Mouse (Mus musculus) stomach, postnatal 0 days (tissue): ENCODE measurements around the gene Ifrd2. TPM values are rescaled to one million over a fixed set of nuclear protein-coding genes. Genes with fewer than 3 reads are reported as not detected.

Source experiments
- ATAC-seq: fragments of 200-750 bp; cut with Nextera tagmentation; 2 replicates; pipeline ENCODE4 v1.8.0; 2017; ENCODE audit not compliant: low FRiP score, low TSS enrichment
- DNase-seq: peaks from one replicate; pipeline ENCODE4 v3.0.0-alpha.2; 2016; ENCODE audit warnings: low spot score
- H3K27ac ChIP-seq: fragments of 300-500 bp; sonication (generic); replicated peaks from 2 replicates; pipeline ENCODE4 v1.5.1; 2014; ENCODE audit warnings: mild to moderate bottlenecking, control low read depth
- H3K27me3 ChIP-seq: fragments of 300-500 bp; sonication (generic); 2 replicates; pipeline ENCODE4 v1.6.1; 2014; ENCODE audit warnings: low read length; ENCODE audit not compliant: control insufficient read depth, insufficient read depth
- H3K36me3 ChIP-seq: fragments of 300-500 bp; sonication (generic); 2 replicates; pipeline ENCODE4 v1.6.1; 2014; ENCODE audit warnings: low read length, mixed read lengths; ENCODE audit not compliant: control insufficient read depth, insufficient read depth
- H3K4me1 ChIP-seq: fragments of 300-500 bp; sonication (generic); replicated peaks from 2 replicates; pipeline ENCODE4 v1.6.1; 2014; ENCODE audit warnings: antibody characterized with exemption; ENCODE audit not compliant: control insufficient read depth, insufficient read depth
- H3K4me2 ChIP-seq: fragments of 300-500 bp; sonication (generic); replicated peaks from 2 replicates; pipeline ENCODE4 v1.6.1; 2014; ENCODE audit warnings: low read depth, mild to moderate bottlenecking, control low read depth, moderate library complexity
- H3K4me3 ChIP-seq: fragments of 300-500 bp; sonication (generic); 2 replicates; pipeline ENCODE4 v1.5.1; 2014; ENCODE audit warnings: low read depth, low read length, control low read depth
- H3K9ac ChIP-seq: fragments of 300-500 bp; sonication (generic); 2 replicates; pipeline ENCODE4 v1.6.1; 2014; ENCODE audit warnings: mild to moderate bottlenecking, low read length, control low read depth, mixed read lengths
- H3K9me3 ChIP-seq: fragments of 300-500 bp; sonication (generic); 2 replicates; pipeline ENCODE4 v1.6.1; 2016; ENCODE audit warnings: low read length; ENCODE audit not compliant: control insufficient read depth
- CTCF ChIP-seq: IDR thresholded peaks from 2 replicates; pipeline ENCODE4 v1.5.1; 2016; ENCODE audit warnings: antibody characterized with exemption, low read depth, mild to moderate bottlenecking, moderate library complexity
- EP300 ChIP-seq: optimal IDR thresholded peaks from 2 replicates; pipeline ENCODE3; 2016; ENCODE audit warnings: antibody characterized with exemption
- WGBS: fragments of 180-500 bp; shearing (Covaris S2); extraction: QIAGEN DNeasy Blood & Tissue Kit; methylation state at CpG from one replicate; pipeline ENCODE4 v1.1.7; 2014; 5-methylcytosine and 5-hydroxymethylcytosine counted together
- polyA plus RNA-seq: library from polyadenylated mRNA; unstranded; fragments of >200 nt; fragmentation: Nextera tagmentation; extraction: Ambion mirVana; gene quantifications from 2 replicates; pipeline ENCODE4 v1.2.1, GENCODE M21; 2015

Ifrd2 gene
- polyA plus RNA-seq, 1 experiment from 2014 or later = 35.5 TPM

DNA sequence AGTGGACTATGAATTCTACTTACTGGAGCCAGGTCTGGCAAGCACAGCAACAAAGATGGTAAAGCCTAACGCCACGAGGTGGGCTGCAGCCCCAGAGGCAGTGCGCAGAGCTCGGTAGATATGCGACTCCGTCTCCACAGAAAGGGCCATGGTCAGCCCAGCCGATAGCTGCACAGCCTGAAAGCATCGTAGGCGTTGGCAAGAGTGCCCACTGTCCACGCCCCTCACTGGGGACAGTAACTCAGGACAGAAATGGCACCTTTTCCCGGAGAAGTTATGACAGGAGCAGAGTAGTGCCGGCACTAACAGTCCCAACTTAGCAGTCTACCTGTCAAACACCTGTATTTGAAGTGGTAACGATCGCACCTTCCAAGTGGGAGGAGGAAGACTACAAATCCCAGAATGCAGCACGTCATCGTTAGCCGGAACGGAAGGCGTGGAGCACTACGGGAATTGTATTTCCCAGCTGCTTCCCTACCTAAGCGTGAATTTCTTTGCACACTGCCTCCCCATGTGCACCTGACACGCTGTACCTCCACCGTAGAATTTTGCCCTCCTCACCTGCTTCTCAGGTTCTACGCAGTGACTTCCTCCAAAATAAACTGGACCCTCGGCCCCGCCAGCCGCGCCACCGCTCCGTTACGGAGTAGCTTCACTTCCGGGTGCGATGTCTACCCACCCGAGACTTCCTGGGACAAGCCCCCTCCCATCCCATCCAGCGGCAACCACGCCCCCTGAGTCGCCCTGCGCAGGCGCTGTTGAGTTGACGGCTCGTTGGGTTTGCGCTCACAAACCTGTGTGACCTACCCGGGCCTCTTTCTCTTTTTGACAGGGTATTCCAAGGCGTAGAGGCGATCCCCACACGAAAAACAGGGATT lies 45.7 kb upstream of the Ifrd2 start, which contains the start of the genes Cyb561d2 and Nprl2:
Cyb561d2 (minus strand) TSS at position 720 of the 878 bp plus-strand sequence.
Nprl2 (plus strand) TSS at position 753 of the 878 bp plus-strand sequence.
- no peak for TF ChIP-seq EP300
- peak; percentile 21; the same call in 1 of the 2 replicates for TF ChIP-seq CTCF
- DNase-seq (peak; percentile 94), ATAC-seq (peak; percentile 85)
- no peaks in the 10 kb centered on the region for H3K27me3 ChIP-seq
- WGBS = under 1% methylated on average over 46 of the region's 46 CpGs
- no peaks in the 10 kb centered on the region for H3K9me3 ChIP-seq
- peak within 1 kb of the TSS; percentile 78 for H3K4me2 ChIP-seq
- peaks cover 2% of the 10 kb centered on the region; the same call in 1 of the 2 replicates for H3K4me1 ChIP-seq
- H3K4me3 ChIP-seq = peak within 1 kb of the TSS; percentile 63
- peak within 1 kb of the TSS; percentile 40; the same call in 1 of the 2 replicates for H3K27ac ChIP-seq
- H3K9ac ChIP-seq = peak within 1 kb of the TSS; percentile 55
- peaks cover 13% of the 10 kb centered on the region for H3K36me3 ChIP-seq

DNA sequence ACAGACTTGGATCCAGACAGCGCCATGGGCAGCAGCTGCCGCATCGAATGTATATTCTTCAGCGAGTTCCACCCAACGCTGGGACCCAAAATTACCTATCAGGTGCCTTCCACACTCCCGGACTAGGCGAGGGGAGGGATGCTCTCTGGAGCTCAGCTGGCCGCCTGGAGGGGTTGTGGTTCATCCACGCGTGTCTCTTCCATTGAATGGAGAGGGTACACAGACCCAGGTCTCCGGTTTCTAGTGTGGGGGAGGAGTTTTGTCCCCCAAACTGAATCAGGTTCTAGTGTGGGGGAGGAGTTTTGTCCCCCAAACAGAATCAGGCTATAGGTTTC lies 45.1 kb upstream of the Ifrd2 start:
- no peak for DNase-seq
- Histone ChIP-seq H3K36me3 (peaks cover 13% of the 10 kb centered on the region), H3K27me3 (no peaks in the 10 kb centered on the region), H3K9me3 (no peaks in the 10 kb centered on the region), H3K9ac (peak overlapping the region; percentile 55), H3K4me1 (0 out of 2 replicates have a peak, but pooled peaks cover 2% of the 10 kb centered on the region), H3K4me3 (peak overlapping the region; percentile 63), H3K27ac (0 out of 2 replicates have a peak overlapping the region, but pooled peaks have one; percentile 5), H3K4me2 (peak overlapping the region; percentile 78)
- peak; percentile 6; the same call in 1 of the 2 replicates for ATAC-seq
- WGBS = 1% methylated on average over 11 of the region's 11 CpGs
- TF ChIP-seq CTCF = no peak
- TF ChIP-seq EP300 = no peak

DNA sequence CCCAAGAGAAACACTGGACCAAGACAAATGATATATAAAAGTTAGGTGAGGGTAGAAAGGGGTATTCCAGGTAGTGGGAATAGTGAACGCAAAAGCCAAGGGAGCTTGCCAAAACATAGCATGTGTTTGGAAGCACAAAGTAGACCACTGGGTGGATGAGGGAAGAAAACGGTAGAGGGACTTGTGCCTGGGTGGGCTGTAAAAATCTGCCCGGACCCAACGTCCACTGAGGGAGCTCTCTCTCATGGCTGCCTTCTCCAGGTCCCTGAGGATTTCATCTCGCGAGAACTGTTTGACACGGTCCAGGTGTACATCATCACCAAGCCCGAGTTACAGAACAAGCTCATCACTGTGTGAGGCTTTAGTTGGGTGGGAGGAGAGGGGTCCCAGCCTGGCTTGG lies 44.7 kb upstream of the Ifrd2 start:
- 0 out of 2 replicates have a peak, but pooled peaks cover 2% of the 10 kb centered on the region for H3K4me1 ChIP-seq
- H3K4me3 ChIP-seq = peak overlapping the region; percentile 63
- H3K36me3 ChIP-seq = peaks cover 13% of the 10 kb centered on the region
- H3K27ac ChIP-seq = no peak overlapping the region
- DNase-seq (no peak), ATAC-seq (no peak)
- H3K9ac ChIP-seq = peak overlapping the region; percentile 55; the same call in 1 of the 2 replicates
- TF ChIP-seq CTCF (no peak), EP300 (no peak)
- WGBS = 35% methylated on average over 8 of the region's 8 CpGs
- no peaks in the 10 kb centered on the region for H3K9me3 ChIP-seq
- peak overlapping the region; percentile 78 for H3K4me2 ChIP-seq
- H3K27me3 ChIP-seq = no peaks in the 10 kb centered on the region

DNA sequence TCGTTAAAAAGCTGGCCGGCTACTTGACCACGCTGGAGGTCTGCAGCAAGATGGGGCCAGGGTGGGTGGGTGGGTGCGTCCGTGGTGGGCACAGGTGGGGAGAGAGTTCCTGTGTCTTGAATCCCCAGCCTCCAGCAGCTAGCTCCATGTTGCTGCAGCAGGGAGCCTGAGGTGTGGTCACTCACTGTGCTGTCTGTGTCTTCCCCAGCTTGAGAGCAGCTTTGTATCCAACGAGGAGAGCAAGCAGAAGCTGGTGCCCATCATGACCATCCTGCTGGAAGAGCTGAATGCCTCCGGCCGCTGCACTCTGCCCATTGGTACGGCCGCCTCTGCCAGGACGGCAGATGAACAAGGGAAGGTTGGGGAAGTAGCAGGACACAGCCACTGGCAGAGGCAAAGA lies 44.1 kb upstream of the Ifrd2 start:
- Histone ChIP-seq H3K9ac (no peak overlapping the region), H3K36me3 (peaks cover 13% of the 10 kb centered on the region), H3K4me3 (no peak overlapping the region), H3K9me3 (no peaks in the 10 kb centered on the region), H3K27ac (no peak overlapping the region), H3K27me3 (no peaks in the 10 kb centered on the region), H3K4me2 (no peak overlapping the region), H3K4me1 (0 out of 2 replicates have a peak, but pooled peaks cover 2% of the 10 kb centered on the region)
- DNase-seq = no peak
- WGBS = 82% methylated on average over 11 of the region's 11 CpGs
- no peak for TF ChIP-seq CTCF
- TF ChIP-seq EP300 = no peak
- no peak for ATAC-seq

DNA sequence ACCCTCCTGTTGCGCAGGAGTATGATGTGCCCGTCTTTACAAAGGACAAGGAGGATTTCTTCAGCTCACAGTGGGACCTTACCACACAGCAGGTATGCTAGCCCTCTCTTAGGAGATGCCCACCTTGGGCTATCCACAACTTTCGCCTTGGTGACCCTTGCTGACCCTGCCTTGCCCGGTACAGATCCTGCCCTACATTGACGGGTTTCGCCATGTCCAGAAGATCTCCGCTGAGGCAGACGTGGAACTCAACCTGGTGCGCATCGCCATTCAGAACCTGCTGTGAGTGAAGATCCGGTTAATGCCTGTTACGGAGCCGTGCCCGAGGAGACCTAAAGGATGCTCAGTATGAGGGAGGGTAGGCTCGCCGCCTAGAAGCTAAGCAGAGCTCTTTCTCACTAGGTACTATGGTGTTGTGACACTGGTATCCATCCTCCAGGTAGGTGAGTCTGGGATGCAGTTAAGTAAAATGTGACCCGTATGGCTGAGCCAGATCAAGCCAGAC lies 43.2 kb upstream of the Ifrd2 start:
- 0 out of 2 replicates have a peak, but pooled peaks cover 2% of the 10 kb centered on the region for H3K4me1 ChIP-seq
- H3K27me3 ChIP-seq = no peaks in the 10 kb centered on the region
- TF ChIP-seq CTCF = no peak
- TF ChIP-seq EP300 = no peak
- no peak for DNase-seq
- no peak overlapping the region for H3K4me3 ChIP-seq
- no peak overlapping the region for H3K27ac ChIP-seq
- H3K9ac ChIP-seq = no peak overlapping the region
- H3K9me3 ChIP-seq = no peaks in the 10 kb centered on the region
- 93% methylated on average over 17 of the region's 17 CpGs for WGBS
- peaks cover 10% of the 10 kb centered on the region for H3K36me3 ChIP-seq
- H3K4me2 ChIP-seq = no peak overlapping the region
- ATAC-seq = no peak
